Mouse (Mus musculus): ENCODE data around the gene Med20.
A peak's percentile ranks its signal among the peaks of the same experiment; 100 is the strongest.
"Not testable (repeated sequence)": the region's sequence is repeated elsewhere in the genome, so short reads cannot be mapped to it uniquely, and the experiment has no call there.

The Med20 gene

GRCm38 (mm10) chr17:47596839-47597164 lies 14.6 kb upstream of the Med20 start:
- DNase-seq (ENCODE audit: low spot score in 2 of 2), result peak in 1 of 2 experiments; percentile 72

- DNase-seq (ENCODE audit: low spot score in 2 of 2), result peak; percentile 39 to 77
These were observed 14.1 kb upstream of the Med20 start for GRCm38 (mm10) chr17:47597261-47597660.

- peak; percentile 77 to 85 for DNase-seq (ENCODE audit: low spot score in 2 of 2)
These were observed 13.4 kb upstream of the Med20 start for GRCm38 (mm10) chr17:47597838-47598579.

GRCm38 (mm10) chr17:47598580-47599304 lies 12.6 kb upstream of the Med20 start:
- not testable (repeated sequence) for DNase-seq (ENCODE audit: low spot score in 2 of 2)

- peak; percentile 51 to 75 for DNase-seq (ENCODE audit: low spot score in 2 of 2)
These were observed 11.7 kb upstream of the Med20 start for GRCm38 (mm10) chr17:47599511-47600297.

- no peak for DNase-seq (ENCODE audit: low spot score in 2 of 2)
These were observed 10.6 kb upstream of the Med20 start for GRCm38 (mm10) chr17:47600601-47601388.

- no peak for DNase-seq (ENCODE audit: low spot score in 2 of 2)
These were observed 10.0 kb upstream of the Med20 start for GRCm38 (mm10) chr17:47601389-47601755.

- no peak for DNase-seq (ENCODE audit: low spot score in 2 of 2)
These were observed 9.1 kb upstream of the Med20 start for GRCm38 (mm10) chr17:47602289-47602688.

- DNase-seq (ENCODE audit: low spot score in 2 of 2), result peak in 1 of 2 experiments; percentile 45
These were observed 5.2 kb upstream of the Med20 start for GRCm38 (mm10) chr17:47606220-47606619.

GRCm38 (mm10) chr17:47609182-47609581 lies 2.2 kb upstream of the Med20 start:
- no peak for DNase-seq (ENCODE audit: low spot score in 2 of 2)

GRCm38 (mm10) chr17:47611661-47611982 lies 240 bp downstream of the Med20 start:
- no peak for DNase-seq (ENCODE audit: low spot score in 2 of 2)

- DNase-seq (ENCODE audit: low spot score in 2 of 2), result peak; percentile 67 to 86
These were observed 2.6 kb downstream of the Med20 start for GRCm38 (mm10) chr17:47614018-47614417.

- peak in 1 of 2 experiments; percentile 58 for DNase-seq (ENCODE audit: low spot score in 2 of 2)
These were observed 4.7 kb downstream of the Med20 start for GRCm38 (mm10) chr17:47616119-47616518.

- no peak for DNase-seq (ENCODE audit: low spot score in 2 of 2)
These were observed 5.3 kb downstream of the Med20 start for GRCm38 (mm10) chr17:47616652-47617051.

- DNase-seq (ENCODE audit: low spot score in 2 of 2), result peak; percentile 61 to 63
These were observed 6.4 kb downstream of the Med20 start for GRCm38 (mm10) chr17:47617605-47618307.

GRCm38 (mm10) chr17:47618556-47619311 lies 7.4 kb downstream of the Med20 start:
- DNase-seq (ENCODE audit: low spot score in 2 of 2), result peak in 1 of 2 experiments; percentile 59

GRCm38 (mm10) chr17:47622912-47623554 lies 11.7 kb downstream of the Med20 start:
- DNase-seq (ENCODE audit: low spot score in 2 of 2), result no peak

GRCm38 (mm10) chr17:47624572-47624971 lies 13.2 kb downstream of the Med20 start:
- DNase-seq (ENCODE audit: low spot score in 2 of 2), result not testable (repeated sequence)

GRCm38 (mm10) chr17:47625088-47625487 lies 13.7 kb downstream of the Med20 start:
- no peak for DNase-seq (ENCODE audit: low spot score in 2 of 2)

- DNase-seq (ENCODE audit: low spot score in 2 of 2), result no peak
These were observed 14.6 kb downstream of the Med20 start for GRCm38 (mm10) chr17:47626031-47626430.
